Mouse (Mus musculus): ENCODE results near the gene Dmp1.

- TF ChIP-seq POLR2A (IDR thresholded peaks at IDR 0.05; ENCODE audit: borderline replicate concordance, extremely low read depth, insufficient read depth, insufficient read length, poor library complexity, severe bottlenecking) (no peak), CTCF (IDR thresholded peaks at IDR 0.05; ENCODE audit: borderline replicate concordance, extremely low read depth, insufficient read depth, insufficient read length) (no peak)
These were observed 7.3 kb upstream of the Dmp1 start for GRCm38 (mm10) chr5:104195086-104195485.

Measured in brain, embryonic 14.5 days (tissue).